Mouse (Mus musculus): ENCODE results near the gene Poldip2.

Poldip2 gene

GRCm38 (mm10) chr11:78547718-78548460 lies 35.9 kb downstream of the Poldip2 start:
- no peak for DNase-seq

GRCm38 (mm10) chr11:78549491-78549987 lies 37.5 kb downstream of the Poldip2 start:
- DNase-seq: no peak

GRCm38 (mm10) chr11:78550168-78551058 lies 38.4 kb downstream of the Poldip2 start, which contains the start of gene Tmem97:
Gene Tmem97, minus strand, starts transcription at chr11:78550777.
- peak; percentile 93 for DNase-seq

- DNase-seq: no peak
Measured at GRCm38 (mm10) chr11:78551059-78551398, 39.0 kb downstream of the Poldip2 start.

- DNase-seq: no peak
Measured at GRCm38 (mm10) chr11:78555623-78556022, 43.6 kb downstream of the Poldip2 start.

GRCm38 (mm10) chr11:78556070-78556469 lies 44.1 kb downstream of the Poldip2 start:
- DNase-seq: no peak

- DNase-seq: no peak
Measured at GRCm38 (mm10) chr11:78557241-78557640, 45.2 kb downstream of the Poldip2 start.

- DNase-seq: peak; percentile 64
Measured at GRCm38 (mm10) chr11:78560447-78560846, 48.5 kb downstream of the Poldip2 start.

GRCm38 (mm10) chr11:78566775-78567174 lies 54.8 kb downstream of the Poldip2 start:
- no peak for DNase-seq

- DNase-seq: no peak
Measured at GRCm38 (mm10) chr11:78567614-78568013, 55.6 kb downstream of the Poldip2 start.

- DNase-seq: no peak
Measured at GRCm38 (mm10) chr11:78568827-78569226, 56.8 kb downstream of the Poldip2 start.

GRCm38 (mm10) chr11:78569806-78570205 lies 57.8 kb downstream of the Poldip2 start:
- no peak for DNase-seq

GRCm38 (mm10) chr11:78571441-78571840 lies 59.4 kb downstream of the Poldip2 start:
- no peak for DNase-seq

GRCm38 (mm10) chr11:78571854-78572253 lies 59.9 kb downstream of the Poldip2 start:
- DNase-seq: no peak
